Mouse (Mus musculus): ENCODE measurements around the gene Prr19.
"Not testable (repeated sequence)": the region's sequence is repeated elsewhere in the genome, so short reads cannot be mapped to it uniquely, and the experiment has no call there.

Prr19 gene

DNA sequence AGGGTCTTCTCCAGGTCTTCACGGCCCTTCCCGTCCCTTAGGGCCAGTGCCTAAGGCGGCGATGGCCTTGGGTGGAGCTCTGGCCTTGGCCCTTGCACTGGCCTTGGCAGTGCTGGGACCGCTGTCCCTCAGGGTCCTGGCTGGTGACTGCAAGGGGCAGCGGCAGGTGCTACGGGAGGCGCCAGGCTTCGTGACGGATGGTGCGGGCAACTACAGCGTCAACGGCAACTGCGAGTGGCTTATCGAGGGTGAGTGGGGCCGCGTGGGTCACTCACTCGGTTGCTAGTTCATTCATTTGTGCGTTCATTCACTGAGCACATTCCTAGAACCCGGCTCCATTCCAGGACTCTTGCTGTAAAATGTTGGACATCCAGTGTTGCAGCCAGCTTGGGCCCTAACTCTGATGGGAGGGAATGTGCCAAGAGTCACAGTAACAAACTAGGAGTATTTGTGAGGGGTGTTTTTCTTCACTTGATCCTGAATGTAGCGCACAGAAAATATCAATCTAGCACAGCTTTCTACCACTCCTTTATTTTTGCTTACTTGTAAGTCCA, 16.3 kb downstream of the Prr19 start:
- no peak for DNase-seq (ENCODE audit: low spot score in 2 of 2)

- DNase-seq (ENCODE audit: low spot score in 2 of 2): no peak
Measured at GRCm38 (mm10) chr7:25322058-25322484, 20.9 kb downstream of the Prr19 start.

- DNase-seq (ENCODE audit: low spot score in 2 of 2): no peak
Measured at GRCm38 (mm10) chr7:25323219-25323618, 22.0 kb downstream of the Prr19 start.

DNA sequence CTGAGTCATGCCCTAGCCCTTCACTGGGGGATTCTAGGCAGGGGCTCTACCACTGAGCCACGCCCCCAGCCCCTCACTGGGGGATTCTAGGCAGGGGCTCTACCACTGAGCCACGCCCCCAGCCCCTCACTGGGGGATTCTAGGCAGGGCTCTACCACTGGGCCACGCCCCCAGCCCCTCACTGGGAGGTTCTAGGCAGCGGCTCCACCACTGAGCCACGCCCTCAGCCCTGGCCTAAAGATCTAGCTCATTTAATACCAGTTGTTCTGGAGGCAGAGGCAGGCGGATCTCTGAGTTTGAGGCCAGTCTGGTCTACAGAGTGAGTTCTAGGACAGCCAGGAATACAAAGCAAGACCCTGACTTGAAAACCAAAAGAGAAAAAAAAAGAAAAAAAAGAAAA, 24.2 kb downstream of the Prr19 start:
- not testable (repeated sequence) for DNase-seq (ENCODE audit: low spot score in 2 of 2)

DNA sequence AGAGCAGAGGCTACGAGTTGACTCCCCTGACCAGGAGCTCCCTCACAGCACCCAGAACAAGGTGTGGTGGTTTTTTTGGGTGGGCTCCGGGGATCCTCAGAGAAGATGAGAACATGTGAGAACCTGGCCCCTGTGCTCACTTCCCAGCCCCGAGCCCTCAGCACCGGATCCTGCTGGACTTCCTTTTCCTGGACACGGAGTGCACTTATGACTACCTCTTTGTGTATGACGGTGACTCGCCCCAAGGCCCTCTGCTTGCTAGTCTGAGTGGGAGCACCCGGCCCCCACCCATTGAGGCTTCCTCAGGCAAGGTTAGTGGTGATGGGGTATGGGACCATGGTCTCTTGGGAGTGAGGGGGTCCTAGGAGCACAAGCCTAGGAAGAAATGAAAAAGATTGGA, 25.0 kb downstream of the Prr19 start:
- no peak for DNase-seq (ENCODE audit: low spot score in 2 of 2)

- DNase-seq (ENCODE audit: low spot score in 2 of 2): peak; percentile 49 to 61
Measured at GRCm38 (mm10) chr7:25333596-25334307, 32.5 kb downstream of the Prr19 start.

- DNase-seq (ENCODE audit: low spot score in 2 of 2): no peak
Measured at GRCm38 (mm10) chr7:25334472-25334871, 33.3 kb downstream of the Prr19 start.

GRCm38 (mm10) chr7:25339329-25339728, 38.1 kb downstream of the Prr19 start:
- DNase-seq (ENCODE audit: low spot score in 2 of 2): no peak

DNA sequence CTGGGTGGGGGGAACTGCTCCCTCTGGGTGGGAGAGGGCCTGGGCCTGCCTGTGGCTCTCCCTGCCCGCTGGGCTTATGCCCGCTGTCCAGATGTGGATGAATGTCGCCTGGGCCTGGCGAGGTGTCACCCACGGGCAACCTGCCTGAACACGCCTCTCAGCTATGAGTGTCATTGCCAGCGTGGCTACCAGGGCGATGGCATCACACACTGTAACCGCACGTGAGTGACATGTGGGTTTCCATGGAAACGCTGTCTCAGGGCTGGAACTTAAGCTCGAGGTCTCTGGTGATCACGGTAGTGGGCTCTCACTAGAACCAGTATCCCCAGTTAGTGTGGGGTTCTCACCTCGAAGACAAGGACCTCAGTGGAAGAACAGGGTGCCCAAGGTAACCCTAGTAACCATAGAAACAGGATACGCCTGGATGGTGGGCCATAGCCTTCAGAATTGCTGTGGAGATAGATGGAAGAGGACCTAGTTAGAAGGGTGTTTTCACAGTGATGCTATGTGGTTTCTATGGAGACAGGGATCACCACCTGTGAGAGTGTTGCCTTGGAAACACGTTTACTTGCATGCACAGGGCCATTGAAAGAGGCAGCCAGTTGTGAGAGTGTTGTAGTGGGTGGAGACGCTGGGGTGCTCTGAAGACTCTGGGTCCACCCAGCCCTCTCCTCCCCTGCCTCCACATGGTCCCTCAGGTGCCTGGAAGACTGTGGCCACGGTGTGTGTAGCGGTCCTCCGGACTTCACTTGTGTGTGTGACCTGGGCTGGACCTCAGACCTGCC, 40.0 kb downstream of the Prr19 start:
- DNase-seq (ENCODE audit: low spot score in 2 of 2): peak in 1 of 2 experiments; percentile 58

DNA sequence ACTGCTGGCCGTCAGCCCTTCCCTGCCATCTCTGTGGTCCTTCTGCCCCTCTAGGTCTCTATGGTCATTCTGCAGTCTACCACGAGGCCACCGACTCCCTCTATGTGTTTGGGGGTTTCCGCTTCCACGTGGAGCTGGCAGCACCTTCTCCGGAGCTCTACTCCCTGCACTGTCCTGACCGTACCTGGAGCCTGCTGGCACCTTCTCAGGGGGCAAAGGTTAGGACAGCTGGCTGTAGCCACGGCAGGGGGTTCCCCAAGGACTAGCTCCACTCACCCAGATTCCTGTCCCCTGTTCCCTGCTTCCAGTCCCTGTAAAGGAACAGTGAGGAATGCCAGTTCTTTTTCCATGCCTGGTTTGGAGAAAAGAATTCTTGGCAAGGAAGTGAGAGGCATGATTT, 47.6 kb downstream of the Prr19 start:
- DNase-seq (ENCODE audit: low spot score in 2 of 2): no peak
